Mouse (Mus musculus) right cerebral cortex, adult 18-20 months (tissue): ENCODE results near the gene Flvcr1.

Source experiments
- DNase-seq: peaks from one replicate; pipeline ENCODE4 v3.0.0; 2022; ENCODE audit warnings: mixed read lengths

The Flvcr1 gene

GRCm38 (mm10) chr1:191026021-191026713, at the start of gene Flvcr1:
Gene Flvcr1 (minus strand): TSS chr1:191026158.
- peak; percentile 99 for DNase-seq

- peak; percentile 49 for DNase-seq
Measured at GRCm38 (mm10) chr1:191075199-191075883, 49.4 kb upstream of the Flvcr1 start.

GRCm38 (mm10) chr1:191073486-191073885, 47.5 kb upstream of the Flvcr1 start:
- DNase-seq, result no peak

DNA sequence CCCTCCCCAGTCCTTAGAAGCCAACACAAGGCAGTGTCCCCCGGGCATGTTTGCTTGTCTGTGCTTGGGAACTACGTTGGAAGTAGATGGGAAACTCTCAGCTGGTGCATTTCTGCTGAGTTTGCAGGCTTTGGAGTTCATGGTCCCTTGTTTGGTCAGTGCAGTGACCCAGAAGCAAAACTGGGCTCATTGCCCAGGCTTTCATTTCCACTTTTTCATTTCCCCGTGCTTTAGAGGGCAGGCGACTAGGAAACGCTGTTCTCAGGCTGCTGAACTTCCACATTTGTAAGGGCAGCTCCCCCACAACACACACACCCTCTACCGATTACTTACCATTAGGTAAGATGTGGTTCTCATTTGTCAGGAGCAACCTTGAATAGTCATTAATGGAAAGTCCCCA, 47.0 kb upstream of the Flvcr1 start:
- no peak for DNase-seq

DNA sequence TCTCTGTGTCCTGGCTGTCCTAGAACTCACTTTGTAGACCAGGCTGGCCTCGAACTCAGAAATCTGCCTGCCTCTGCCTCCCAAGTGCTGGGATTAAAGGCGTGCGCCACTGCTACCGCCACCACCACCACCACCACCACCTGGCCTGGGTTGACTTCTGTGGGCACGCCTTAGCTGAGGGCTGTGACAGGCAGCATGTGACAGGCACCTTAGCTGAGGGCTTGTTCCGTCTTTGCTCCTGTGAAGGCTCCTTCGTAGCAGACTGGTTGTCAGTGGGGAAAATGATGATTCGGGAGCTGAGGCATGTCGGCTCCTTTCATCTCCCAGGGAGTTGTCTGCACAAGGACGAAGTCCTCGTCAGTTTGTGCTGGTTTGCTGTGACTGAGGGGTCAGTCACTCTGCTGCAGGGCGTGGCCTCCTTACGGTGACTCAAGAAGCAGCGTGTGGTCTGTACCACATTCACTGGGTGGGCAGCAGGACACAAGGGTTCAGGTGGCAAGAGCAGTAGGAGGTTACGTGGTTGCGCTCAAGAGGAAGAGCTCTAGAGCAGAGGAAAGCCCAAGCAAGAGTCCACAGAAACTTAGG, 46.5 kb upstream of the Flvcr1 start:
- DNase-seq, result no peak

DNA sequence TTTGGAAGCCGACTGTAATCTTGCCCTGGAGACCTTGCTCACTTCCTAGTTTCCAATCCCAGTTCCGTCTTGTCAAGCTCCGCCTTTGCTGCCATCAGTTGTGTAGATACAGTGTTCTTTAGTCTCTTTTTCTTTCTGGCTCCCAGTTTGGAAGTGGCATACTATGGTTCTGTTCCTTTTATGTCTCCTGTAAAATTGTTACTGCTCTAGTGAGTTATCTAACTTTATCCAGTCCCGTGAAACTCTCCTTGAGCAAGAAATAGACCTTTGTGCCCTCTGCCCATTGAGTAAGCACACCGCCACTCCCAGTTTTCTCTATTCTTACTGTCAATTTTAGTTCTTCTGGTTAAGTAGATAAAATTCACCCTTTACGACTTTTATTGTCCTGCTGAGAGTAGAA, 45.7 kb upstream of the Flvcr1 start:
- DNase-seq, result no peak

- DNase-seq, result no peak
Measured at GRCm38 (mm10) chr1:191070259-191070658, 44.3 kb upstream of the Flvcr1 start.

DNA sequence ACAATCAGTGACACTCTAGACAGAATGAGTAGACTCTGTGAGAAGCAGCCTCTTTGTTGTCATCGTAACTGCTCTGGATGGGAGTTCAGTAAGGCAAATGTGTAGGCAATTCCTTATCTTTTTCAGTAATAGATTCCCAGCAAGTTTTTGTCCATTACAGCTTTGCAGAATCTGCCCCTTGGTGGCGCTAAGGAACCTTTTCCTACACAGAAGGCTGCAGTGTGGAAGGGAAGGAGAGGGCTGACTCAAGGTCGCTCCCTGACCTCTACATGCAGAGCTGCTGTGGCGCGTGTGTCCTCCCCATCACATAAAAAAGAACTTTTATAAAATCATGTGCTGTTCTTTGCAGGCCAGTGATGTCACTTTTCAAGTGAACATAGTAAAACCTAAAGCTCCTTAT, 42.4 kb upstream of the Flvcr1 start:
- no peak for DNase-seq

DNA sequence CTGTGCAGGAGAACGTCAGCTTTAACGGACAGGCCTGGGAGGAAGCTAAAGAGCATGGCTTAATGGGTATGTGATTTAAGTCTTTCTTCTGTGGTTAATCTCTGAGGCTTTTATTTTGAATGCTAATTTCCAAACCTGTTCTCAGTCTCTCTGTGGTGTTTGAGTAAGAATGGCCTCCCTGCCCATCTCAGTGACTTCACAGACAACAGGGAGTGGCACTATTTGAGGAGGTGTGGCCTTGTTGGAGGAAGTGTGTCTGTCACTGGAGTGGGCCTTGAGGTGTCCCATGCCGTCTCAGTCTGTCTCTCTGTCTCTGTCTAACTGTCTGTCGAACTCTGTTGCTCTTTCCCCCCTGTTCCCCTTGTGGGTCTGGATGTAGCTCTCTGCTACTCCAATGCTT, 39.2 kb upstream of the Flvcr1 start:
- no peak for DNase-seq

GRCm38 (mm10) chr1:191064535-191064934, 38.6 kb upstream of the Flvcr1 start:
- DNase-seq, result no peak

- no peak for DNase-seq
Measured at GRCm38 (mm10) chr1:191063700-191064099, 37.7 kb upstream of the Flvcr1 start.

GRCm38 (mm10) chr1:191062781-191063485, 37.0 kb upstream of the Flvcr1 start, which contains the start of the genes Tatdn3 and Nsl1:
Gene Tatdn3 (minus strand): TSS chr1:191062932.
Gene Nsl1 (plus strand): TSS chr1:191063012.
- peak; percentile 91 for DNase-seq

DNA sequence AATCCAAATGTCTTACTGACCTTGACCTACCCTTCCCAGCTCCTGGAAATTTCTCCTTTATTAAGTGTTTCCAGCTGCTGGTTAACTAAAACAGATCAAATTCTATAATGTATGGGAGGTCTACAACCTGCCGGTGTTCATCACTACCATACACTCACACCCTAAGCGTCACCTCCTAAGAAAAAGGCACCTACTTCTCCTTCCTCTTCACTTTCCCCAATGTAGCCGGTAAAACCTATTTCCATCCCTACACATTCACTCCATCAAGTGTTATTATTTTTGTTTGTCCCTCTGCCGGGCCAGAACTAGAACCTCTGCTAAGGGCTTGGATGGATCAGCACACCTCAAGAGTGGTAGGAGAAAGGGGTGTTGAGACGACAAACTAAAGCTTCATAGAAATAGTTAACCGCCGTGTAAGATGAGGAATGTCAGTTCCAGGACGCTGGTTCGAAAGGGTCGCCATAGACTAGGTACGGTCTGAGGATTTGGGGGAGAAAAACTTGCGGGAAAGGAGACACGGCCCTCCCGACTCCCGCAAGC, 36.4 kb upstream of the Flvcr1 start:
- no peak for DNase-seq

- no peak for DNase-seq
Measured at GRCm38 (mm10) chr1:191057461-191057860, 31.5 kb upstream of the Flvcr1 start.

GRCm38 (mm10) chr1:191055533-191055873, 29.5 kb upstream of the Flvcr1 start:
- DNase-seq, result no peak

DNA sequence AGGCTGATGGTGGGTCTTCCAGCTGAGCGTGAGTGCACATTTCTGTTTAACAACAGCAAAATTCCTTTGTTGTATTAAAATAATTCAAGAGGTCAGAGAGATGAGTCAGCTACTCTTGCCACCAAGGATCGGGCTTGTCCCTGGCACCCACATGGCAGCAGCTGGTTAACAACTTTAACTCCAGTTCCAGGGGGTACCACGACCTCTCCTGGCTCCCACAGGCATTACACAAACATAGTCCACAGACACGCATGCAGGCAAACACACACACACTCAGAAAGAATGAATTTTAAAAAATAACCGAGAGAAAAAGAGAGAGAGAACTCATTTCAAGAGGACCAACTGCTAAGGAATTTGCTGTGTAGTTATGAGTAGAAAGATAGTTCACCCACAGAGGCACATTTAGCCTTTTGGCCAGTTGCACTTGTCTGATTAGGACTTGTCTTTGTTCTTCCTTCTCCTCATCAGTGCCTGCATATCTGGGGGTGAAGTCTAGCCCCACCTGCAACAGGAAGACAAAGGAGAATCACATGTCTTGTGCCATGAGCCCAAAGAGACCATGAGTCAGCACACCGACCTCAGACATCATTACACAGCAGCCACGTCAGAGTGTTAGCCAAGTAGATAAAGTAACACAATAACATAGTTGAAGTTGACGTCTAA, 29.0 kb upstream of the Flvcr1 start:
- no peak for DNase-seq

DNA sequence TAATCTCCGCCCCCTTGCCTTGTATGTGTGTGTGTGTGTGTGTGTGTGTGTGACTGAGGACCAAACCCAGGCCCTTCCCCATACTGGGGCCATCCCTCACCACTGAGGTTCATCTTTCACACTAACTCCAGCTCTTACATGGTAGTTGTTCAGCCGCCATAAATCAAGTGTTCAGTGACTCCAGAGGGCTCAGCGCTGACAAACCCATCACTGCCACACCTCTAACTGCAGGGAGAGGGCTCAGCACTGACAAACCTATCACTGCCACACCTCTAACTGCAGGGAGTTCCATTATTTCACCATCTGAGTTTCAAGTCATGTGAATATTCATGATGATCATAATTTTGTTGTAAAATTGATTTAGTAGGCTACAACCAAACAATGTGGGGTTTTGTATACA, 27.6 kb upstream of the Flvcr1 start:
- DNase-seq, result no peak

DNA sequence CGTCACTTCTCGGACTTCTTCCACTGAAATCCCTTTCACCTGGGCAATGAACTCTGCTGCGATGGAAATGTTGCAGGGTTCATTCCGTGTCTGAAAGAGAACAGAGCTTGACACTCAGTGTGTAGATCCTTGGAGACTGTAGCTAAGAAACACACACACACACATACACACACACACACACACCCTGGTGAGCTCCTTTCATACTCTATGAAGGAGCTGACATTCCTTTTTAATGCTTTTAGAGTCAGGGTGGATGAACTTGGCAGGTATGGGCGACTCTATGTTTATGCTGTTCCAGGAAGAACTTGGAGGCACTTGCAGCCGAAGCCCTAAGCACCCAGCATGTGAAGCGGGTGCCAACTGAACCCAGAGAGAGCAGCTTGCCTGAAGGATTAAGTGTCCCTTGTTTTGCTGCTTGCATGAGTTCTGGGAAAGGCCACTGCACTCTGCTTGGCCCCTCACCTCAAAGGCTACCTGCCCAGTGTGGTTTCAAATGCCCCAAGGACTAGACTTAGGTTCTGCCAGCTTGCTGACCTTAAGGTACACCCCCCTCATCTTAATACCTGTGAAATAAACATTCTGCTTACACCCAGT, 20.4 kb upstream of the Flvcr1 start:
- DNase-seq, result no peak

GRCm38 (mm10) chr1:191045264-191045663, 19.3 kb upstream of the Flvcr1 start:
- no peak for DNase-seq

- DNase-seq, result no peak
Measured at GRCm38 (mm10) chr1:191042688-191043087, 16.7 kb upstream of the Flvcr1 start.

GRCm38 (mm10) chr1:191042106-191042505, 16.1 kb upstream of the Flvcr1 start:
- no peak for DNase-seq

DNA sequence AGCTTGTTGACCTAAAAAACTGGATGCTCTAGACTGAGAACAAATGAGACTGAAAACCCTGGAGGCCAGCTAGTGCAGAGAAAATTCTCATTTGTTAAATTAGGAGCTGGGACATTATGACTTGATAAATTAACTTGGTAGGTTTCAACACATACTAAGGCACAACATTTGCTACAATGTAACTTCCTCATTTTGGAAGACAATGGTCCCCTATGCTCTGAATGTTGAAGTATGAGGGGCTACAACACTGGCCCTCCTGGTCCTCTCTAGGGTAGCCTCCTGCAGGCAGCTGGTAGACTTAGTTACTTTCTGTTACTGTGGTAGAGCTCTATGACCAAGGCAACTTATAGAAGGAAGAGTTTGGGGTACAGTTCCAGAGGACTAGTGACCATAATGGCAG, 15.4 kb upstream of the Flvcr1 start:
- no peak for DNase-seq
